Mouse (Mus musculus): ENCODE data around the gene Ffar1.

The Ffar1 gene

GRCm38 (mm10) chr7:30861464-30861863 is at the start of gene Ffar1:
TSS of gene Ffar1 (minus strand) at chr7:30861564.
- no peak for DNase-seq (ENCODE audit: low read depth, low spot score)

- no peak for DNase-seq (ENCODE audit: low read depth, low spot score)
Measured at GRCm38 (mm10) chr7:30909773-30910172, 48.4 kb upstream of the Ffar1 start.

- no peak for DNase-seq (ENCODE audit: low read depth, low spot score)
Measured at GRCm38 (mm10) chr7:30908992-30909431, 47.6 kb upstream of the Ffar1 start.

- no peak for DNase-seq (ENCODE audit: low read depth, low spot score)
Measured at GRCm38 (mm10) chr7:30908277-30908991, 47.1 kb upstream of the Ffar1 start.

- DNase-seq (ENCODE audit: low read depth, low spot score): no peak
Measured at GRCm38 (mm10) chr7:30904042-30904441, 42.7 kb upstream of the Ffar1 start.

- no peak for DNase-seq (ENCODE audit: low read depth, low spot score)
Measured at GRCm38 (mm10) chr7:30895217-30895616, 33.9 kb upstream of the Ffar1 start.

GRCm38 (mm10) chr7:30892515-30892914 is 31.2 kb upstream of the Ffar1 start:
- DNase-seq (ENCODE audit: low read depth, low spot score): no peak

GRCm38 (mm10) chr7:30891746-30892145 is 30.4 kb upstream of the Ffar1 start:
- DNase-seq (ENCODE audit: low read depth, low spot score): no peak

- no peak for DNase-seq (ENCODE audit: low read depth, low spot score)
Measured at GRCm38 (mm10) chr7:30890681-30891080, 29.3 kb upstream of the Ffar1 start.

GRCm38 (mm10) chr7:30888786-30889185 is 27.4 kb upstream of the Ffar1 start:
- DNase-seq (ENCODE audit: low read depth, low spot score): no peak

GRCm38 (mm10) chr7:30887568-30888188 is 26.3 kb upstream of the Ffar1 start:
- peak; percentile 20 for DNase-seq (ENCODE audit: low read depth, low spot score)

GRCm38 (mm10) chr7:30886852-30887251 is 25.5 kb upstream of the Ffar1 start:
- DNase-seq (ENCODE audit: low read depth, low spot score): no peak

- DNase-seq (ENCODE audit: low read depth, low spot score): no peak
Measured at GRCm38 (mm10) chr7:30884047-30884446, 22.7 kb upstream of the Ffar1 start.

GRCm38 (mm10) chr7:30881367-30881766 is 20.0 kb upstream of the Ffar1 start:
- no peak for DNase-seq (ENCODE audit: low read depth, low spot score)

- no peak for DNase-seq (ENCODE audit: low read depth, low spot score)
Measured at GRCm38 (mm10) chr7:30880176-30880575, 18.8 kb upstream of the Ffar1 start, which contains the start of gene Cd22. TSS of gene Cd22 (minus strand) at chr7:30880342.

GRCm38 (mm10) chr7:30878950-30879349 is 17.6 kb upstream of the Ffar1 start:
- DNase-seq (ENCODE audit: low read depth, low spot score): no peak

- DNase-seq (ENCODE audit: low read depth, low spot score): peak; percentile 34
Measured at GRCm38 (mm10) chr7:30873083-30873482, 11.7 kb upstream of the Ffar1 start.

- DNase-seq (ENCODE audit: low read depth, low spot score): no peak
Measured at GRCm38 (mm10) chr7:30863386-30863785, 2.0 kb upstream of the Ffar1 start.

GRCm38 (mm10) chr7:30859635-30860402 is 1.5 kb downstream of the Ffar1 start:
- no peak for DNase-seq (ENCODE audit: low read depth, low spot score)

- DNase-seq (ENCODE audit: low read depth, low spot score): no peak
Measured at GRCm38 (mm10) chr7:30859290-30859634, 2.1 kb downstream of the Ffar1 start.

- DNase-seq (ENCODE audit: low read depth, low spot score): no peak
Measured at GRCm38 (mm10) chr7:30857746-30858145, 3.6 kb downstream of the Ffar1 start.

- no peak for DNase-seq (ENCODE audit: low read depth, low spot score)
Measured at GRCm38 (mm10) chr7:30856078-30856477, 5.3 kb downstream of the Ffar1 start, which contains the start of gene Ffar3. TSS of gene Ffar3 (minus strand) at chr7:30856178.
